Mouse (Mus musculus) heart, embryonic 15.5 days (tissue): Measurements from ENCODE around the gene Cyp4f39. TPM values are rescaled to one million over a fixed set of nuclear protein-coding genes. Genes with fewer than 3 reads are reported as not detected.
"Not testable (repeated sequence)": the region's sequence is repeated elsewhere in the genome, so short reads cannot be mapped to it uniquely, and the experiment has no call there.

ENCODE experiments used
- ATAC-seq: fragments of 200-750 bp; cut with Nextera tagmentation; replicated peaks from 2 replicates; pipeline ENCODE4 v1.8.0; 2017; ENCODE audit warnings: low read depth, moderate TSS enrichment; ENCODE audit not compliant: insufficient number of reproducible peaks, insufficient read depth, low FRiP score
- H3K27ac ChIP-seq: fragments of 300-500 bp; sonication (generic); 2 replicates; pipeline ENCODE4 v1.5.1; 2015; ENCODE audit warnings: mild to moderate bottlenecking, inconsistent platforms
- H3K27me3 ChIP-seq: fragments of 300-500 bp; sonication (generic); 2 replicates; pipeline ENCODE4 v1.6.1; 2015; ENCODE audit warnings: inconsistent platforms
- H3K36me3 ChIP-seq: fragments of 300-500 bp; sonication (generic); 2 replicates; pipeline ENCODE4 v1.6.1; 2015; ENCODE audit warnings: mild to moderate bottlenecking, inconsistent platforms
- H3K4me1 ChIP-seq: fragments of 300-500 bp; sonication (generic); replicated peaks from 2 replicates; pipeline ENCODE4 v1.6.1; 2015; ENCODE audit warnings: inconsistent platforms
- H3K4me2 ChIP-seq: fragments of 300-500 bp; sonication (generic); 2 replicates; pipeline ENCODE4 v1.6.1; 2015; ENCODE audit warnings: inconsistent platforms, mild to moderate bottlenecking, moderate library complexity
- H3K4me3 ChIP-seq: fragments of 300-500 bp; sonication (generic); 2 replicates; pipeline ENCODE4 v1.5.1; 2015; ENCODE audit warnings: mild to moderate bottlenecking, inconsistent platforms
- H3K9ac ChIP-seq: fragments of 300-500 bp; sonication (generic); 2 replicates; pipeline ENCODE4 v1.6.1; 2015; ENCODE audit warnings: mild to moderate bottlenecking, inconsistent platforms
- H3K9me3 ChIP-seq: fragments of 300-500 bp; sonication (generic); replicated peaks from 2 replicates; pipeline ENCODE4 v1.6.1; 2016; ENCODE audit warnings: inconsistent platforms
- WGBS: fragments of 180-500 bp; shearing (Covaris S2); methylation state at CpG from one replicate; pipeline ENCODE4 v1.1.7; 2015; ENCODE audit warnings: mixed read lengths; 5-methylcytosine and 5-hydroxymethylcytosine counted together
- polyA plus RNA-seq: library from polyadenylated mRNA; unstranded; fragments of >200 nt; fragmentation: Nextera tagmentation; extraction: Ambion mirVana; gene quantifications from 2 replicates; pipeline ENCODE4 v1.2.1, GENCODE M21; 2015

Cyp4f39 gene
- polyA plus RNA-seq, 1 experiment from 2014 or later = 0.58 TPM

DNA sequence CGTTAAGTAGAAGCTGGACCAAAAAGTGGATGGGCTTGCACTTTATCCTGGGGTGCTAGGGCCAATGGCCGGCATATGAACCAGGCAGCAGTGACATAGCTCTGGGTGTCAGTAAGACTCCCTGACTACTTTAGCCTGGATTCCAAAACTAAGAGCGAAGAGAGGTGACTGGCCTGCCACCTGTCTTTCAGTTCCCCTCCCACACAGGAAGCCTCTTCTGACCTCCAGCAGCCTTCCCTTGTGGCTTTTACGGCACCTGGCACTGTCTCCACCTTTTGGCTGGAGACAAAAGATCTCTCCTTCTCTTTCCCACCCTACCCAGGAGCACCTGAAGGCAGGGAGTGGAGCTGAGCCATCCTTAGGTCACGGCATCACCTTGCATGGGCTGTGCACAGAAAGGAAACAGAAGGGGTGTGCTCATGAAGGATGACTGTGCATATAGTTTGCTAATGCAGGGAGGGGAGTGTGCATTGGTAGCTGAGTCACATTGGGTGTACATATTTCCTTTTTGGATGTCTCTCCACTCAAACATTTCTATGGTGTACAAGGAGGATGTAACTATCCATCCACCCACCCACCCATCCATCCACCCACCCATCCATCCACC, 22.5 kb downstream of the Cyp4f39 start:
- H3K4me1 ChIP-seq = no peaks in the 10 kb centered on the region
- no peak for ATAC-seq
- 62% methylated on average over 5 of the region's 5 CpGs for WGBS

DNA sequence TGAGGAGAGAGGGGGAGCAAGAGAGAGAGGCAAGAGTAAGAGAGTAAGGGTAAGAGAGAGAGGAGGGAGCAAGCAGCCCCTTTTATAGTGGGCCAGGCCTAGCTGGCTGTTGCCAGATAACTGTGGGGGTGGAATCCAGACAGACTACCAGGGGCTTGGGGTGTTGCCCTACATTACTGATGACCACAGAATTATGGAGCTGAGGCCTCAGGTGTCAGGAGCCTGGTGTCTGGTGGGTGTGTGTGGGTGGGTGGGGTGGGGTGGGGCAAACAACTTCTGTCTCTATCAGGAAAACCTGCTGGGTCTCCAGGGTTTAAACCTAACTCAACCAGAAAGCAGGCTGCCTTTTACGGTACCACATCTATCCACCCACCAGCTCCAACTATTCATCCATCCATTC, 24.7 kb downstream of the Cyp4f39 start:
- H3K4me1 ChIP-seq = no peaks in the 10 kb centered on the region
- no peak overlapping the region for H3K9ac ChIP-seq
- no peak overlapping the region for H3K4me2 ChIP-seq
- H3K4me3 ChIP-seq = no peak overlapping the region
- no peaks in the 10 kb centered on the region for H3K9me3 ChIP-seq
- H3K27me3 ChIP-seq = peaks cover 26% of the 10 kb centered on the region
- ATAC-seq = no peak
- H3K27ac ChIP-seq = no peak overlapping the region
- 100% methylated on average over 1 of the region's 1 CpGs for WGBS
- H3K36me3 ChIP-seq = no peaks in the 10 kb centered on the region

More for the DNA sequence above, 22.5 kb downstream of the Cyp4f39 start:
- Histone ChIP-seq H3K9ac (no peak overlapping the region), H3K4me3 (no peak overlapping the region), H3K36me3 (no peaks in the 10 kb centered on the region), H3K4me2 (no peak overlapping the region), H3K27me3 (peaks cover 6% of the 10 kb centered on the region), H3K9me3 (no peaks in the 10 kb centered on the region), H3K27ac (no peak overlapping the region)

DNA sequence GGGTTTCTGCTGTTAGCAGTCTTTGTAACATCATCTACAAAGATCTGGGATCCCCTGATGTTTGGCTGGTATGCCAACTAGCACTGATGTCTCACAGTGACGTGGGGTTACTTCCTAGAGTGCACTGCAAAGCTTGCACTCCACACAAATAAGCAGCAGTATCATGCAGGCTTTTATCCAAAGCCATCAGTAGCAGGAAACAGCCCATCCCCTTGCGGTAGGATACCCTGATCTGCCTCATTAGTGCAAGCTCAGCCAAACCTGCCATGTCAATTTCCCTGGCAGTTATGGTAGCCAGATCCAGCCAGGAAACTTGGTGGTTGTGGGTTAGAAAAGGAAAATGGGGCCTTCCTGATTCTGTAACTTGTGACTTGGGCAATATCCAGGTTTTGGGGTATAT, 26.2 kb downstream of the Cyp4f39 start:
- Histone ChIP-seq H3K9me3 (no peaks in the 10 kb centered on the region), H3K4me1 (peaks cover 4% of the 10 kb centered on the region), H3K27me3 (peaks cover 28% of the 10 kb centered on the region), H3K9ac (no peak overlapping the region), H3K4me3 (no peak overlapping the region), H3K27ac (no peak overlapping the region), H3K4me2 (no peak overlapping the region), H3K36me3 (no peaks in the 10 kb centered on the region)
- 60% methylated on average over 2 of the region's 2 CpGs for WGBS
- no peak for ATAC-seq

GRCm38 (mm10) chr17:32479554-32480506, 27.3 kb downstream of the Cyp4f39 start:
- no peak overlapping the region for H3K9ac ChIP-seq
- H3K4me1 ChIP-seq = peaks cover 4% of the 10 kb centered on the region
- no peak overlapping the region for H3K27ac ChIP-seq
- no peaks in the 10 kb centered on the region for H3K9me3 ChIP-seq
- 0 out of 2 replicates have a peak, but pooled peaks have one; percentile 39 for ATAC-seq
- H3K4me3 ChIP-seq = no peak overlapping the region
- H3K27me3 ChIP-seq = peaks cover 28% of the 10 kb centered on the region
- H3K36me3 ChIP-seq = no peaks in the 10 kb centered on the region
- no peak overlapping the region for H3K4me2 ChIP-seq
- 9% methylated on average over 8 of the region's 8 CpGs for WGBS

- Histone ChIP-seq H3K4me3 (no peak overlapping the region), H3K9ac (no peak overlapping the region), H3K4me2 (no peak overlapping the region), H3K9me3 (no peaks in the 10 kb centered on the region), H3K27me3 (peaks cover 29% of the 10 kb centered on the region), H3K27ac (no peak overlapping the region), H3K4me1 (peaks cover 4% of the 10 kb centered on the region), H3K36me3 (no peaks in the 10 kb centered on the region)
- 69% methylated on average over 14 of the region's 14 CpGs for WGBS
- ATAC-seq = no peak
These were observed 29.2 kb downstream of the Cyp4f39 start for GRCm38 (mm10) chr17:32481766-32482165.

DNA sequence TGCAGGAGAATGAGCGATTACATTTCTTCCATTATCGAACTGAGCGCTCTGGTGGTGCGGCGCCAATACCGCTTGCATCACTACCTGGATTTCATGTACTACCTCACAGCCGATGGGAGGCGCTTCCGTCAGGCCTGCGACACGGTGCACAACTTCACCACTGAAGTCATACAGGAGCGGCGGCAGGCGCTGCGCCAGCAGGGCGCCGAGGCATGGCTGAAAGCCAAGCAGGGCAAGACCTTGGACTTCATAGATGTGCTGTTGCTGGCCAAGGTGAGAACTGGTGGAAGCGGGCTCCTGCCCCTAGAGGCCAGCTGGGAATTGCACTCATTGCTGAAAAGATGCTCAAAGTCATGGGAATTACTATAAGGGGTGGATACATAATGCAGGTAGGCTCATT, 30.7 kb downstream of the Cyp4f39 start:
- Histone ChIP-seq H3K36me3 (no peaks in the 10 kb centered on the region), H3K27ac (no peak overlapping the region), H3K4me1 (peaks cover 4% of the 10 kb centered on the region), H3K9me3 (no peaks in the 10 kb centered on the region), H3K9ac (no peak overlapping the region), H3K4me2 (peak overlapping the region; percentile 49), H3K4me3 (peak overlapping the region; percentile 21; the same call in 1 of the 2 replicates), H3K27me3 (peaks cover 28% of the 10 kb centered on the region)
- peak; percentile 77 for ATAC-seq
- WGBS = 14% methylated on average over 18 of the region's 18 CpGs

DNA sequence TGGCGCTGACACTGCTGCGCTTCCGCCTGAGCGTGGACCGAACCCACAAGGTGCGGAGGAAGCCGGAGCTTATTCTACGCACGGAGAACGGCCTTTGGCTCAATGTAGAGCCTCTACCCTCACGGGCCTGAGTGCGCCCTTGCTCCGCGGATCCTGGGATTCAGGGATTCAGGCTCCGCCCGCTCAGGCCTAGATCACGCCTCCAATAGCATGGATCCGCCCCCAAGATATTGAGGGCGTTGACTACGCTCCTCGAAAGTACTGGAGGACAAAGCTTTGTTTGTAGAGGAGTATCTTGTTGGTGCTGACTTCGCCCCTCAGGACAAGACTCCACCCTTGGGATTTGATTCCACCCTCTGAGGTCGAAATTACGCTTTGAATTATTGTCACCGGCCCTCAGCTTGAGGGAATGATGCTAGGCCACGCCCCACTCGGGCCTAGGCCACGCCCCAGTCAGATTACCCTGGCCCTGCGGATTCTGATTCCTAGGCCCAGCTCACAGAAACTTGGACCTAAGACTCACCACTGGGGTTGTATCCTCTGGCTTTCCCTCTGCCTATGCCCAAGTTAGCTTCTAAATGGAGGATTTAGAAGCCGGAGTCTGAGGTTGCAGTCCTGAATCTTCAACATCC, 39.9 kb downstream of the Cyp4f39 start:
- Histone ChIP-seq H3K4me3 (peak overlapping the region; percentile 42), H3K4me1 (peaks cover 7% of the 10 kb centered on the region), H3K9ac (peak overlapping the region; percentile 16; the same call in 1 of the 2 replicates), H3K9me3 (no peaks in the 10 kb centered on the region), H3K4me2 (peak overlapping the region; percentile 68), H3K36me3 (no peaks in the 10 kb centered on the region), H3K27me3 (peaks cover 9% of the 10 kb centered on the region), H3K27ac (no peak overlapping the region)
- WGBS = 10% methylated on average over 30 of the region's 30 CpGs
- ATAC-seq = peak; percentile 41; the same call in 1 of the 2 replicates

DNA sequence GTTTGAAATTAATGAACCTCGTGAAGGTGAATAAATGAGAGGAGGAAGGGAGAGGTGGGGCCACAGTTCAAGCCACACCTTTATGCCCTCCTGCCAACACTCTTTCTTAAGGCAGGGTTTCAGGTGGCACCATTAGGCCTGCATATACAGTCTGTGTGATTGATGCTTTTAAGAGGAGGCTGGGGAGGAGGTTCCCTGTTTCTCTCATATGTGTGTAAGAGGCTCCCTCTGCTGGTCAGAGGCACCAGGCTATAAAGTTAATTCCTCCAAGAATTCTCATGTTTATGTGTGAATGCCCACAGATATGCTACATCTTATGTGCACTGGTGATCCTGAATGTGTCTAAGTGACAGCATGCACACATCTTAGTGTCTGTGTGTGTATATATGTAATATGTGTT, 42.1 kb downstream of the Cyp4f39 start:
- Histone ChIP-seq H3K4me1 (peaks cover 7% of the 10 kb centered on the region), H3K9ac (no peak overlapping the region), H3K27ac (no peak overlapping the region), H3K36me3 (no peaks in the 10 kb centered on the region), H3K4me2 (no peak overlapping the region), H3K9me3 (no peaks in the 10 kb centered on the region), H3K27me3 (peaks cover 9% of the 10 kb centered on the region), H3K4me3 (no peak overlapping the region)
- ATAC-seq = 0 out of 2 replicates have a peak, but pooled peaks have one; percentile 25
- WGBS = 61% methylated on average over 1 of the region's 1 CpGs

DNA sequence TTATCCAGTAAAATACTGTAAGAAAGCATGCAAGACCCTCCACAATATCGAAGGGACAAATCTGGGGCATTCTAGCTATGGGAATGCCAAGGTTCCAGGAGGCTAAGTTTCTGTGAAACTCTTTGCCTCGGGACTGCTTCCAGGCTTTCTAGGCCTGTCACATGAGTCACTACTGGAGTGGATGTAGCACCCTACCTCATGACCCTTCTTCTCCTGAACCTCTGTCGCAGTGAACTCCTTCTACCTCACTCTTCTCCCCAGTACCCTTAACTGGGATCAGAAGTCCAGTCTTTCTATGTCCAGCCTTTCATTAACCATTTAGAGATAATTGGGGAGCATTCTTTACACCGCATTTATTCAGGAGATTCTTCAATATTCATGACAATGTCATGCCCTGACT, 48.0 kb downstream of the Cyp4f39 start:
- not testable (repeated sequence) for H3K4me3 ChIP-seq, H3K27me3 ChIP-seq, H3K4me2 ChIP-seq, ATAC-seq, H3K9ac ChIP-seq, H3K36me3 ChIP-seq, H3K9me3 ChIP-seq, H3K4me1 ChIP-seq, H3K27ac ChIP-seq
- WGBS = 84% methylated on average over 4 of the region's 4 CpGs

GRCm38 (mm10) chr17:32501051-32501450, 48.5 kb downstream of the Cyp4f39 start:
- no peak overlapping the region for H3K4me3 ChIP-seq

DNA sequence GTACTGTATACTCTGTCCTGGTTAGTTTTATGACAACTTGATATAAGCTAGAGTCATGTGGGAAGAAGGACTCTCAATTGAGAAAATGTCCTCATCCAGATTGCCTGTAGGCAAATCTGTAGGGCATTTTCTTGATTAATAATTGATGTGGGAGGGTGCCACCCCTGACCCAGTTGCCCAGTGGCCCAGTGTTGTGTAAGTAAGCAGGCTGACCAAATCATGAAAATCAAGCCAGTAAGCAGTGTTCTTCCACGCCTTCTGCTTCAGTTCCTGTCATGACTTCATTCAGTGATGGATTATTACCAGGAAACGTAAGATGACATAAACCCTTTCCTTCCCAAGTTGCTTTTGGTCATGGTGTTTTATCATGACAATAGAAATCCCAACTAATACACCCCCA, 50.6 kb downstream of the Cyp4f39 start:
- Histone ChIP-seq H3K9ac (no peak overlapping the region), H3K4me1 (peaks cover 24% of the 10 kb centered on the region), H3K9me3 (no peaks in the 10 kb centered on the region), H3K27me3 (no peaks in the 10 kb centered on the region), H3K4me3 (no peak overlapping the region), H3K4me2 (no peak overlapping the region), H3K27ac (no peak overlapping the region), H3K36me3 (no peaks in the 10 kb centered on the region)
- whole genome bisulfite sequencing = 61% methylated on average over 2 of the region's 2 CpGs
- no peak for ATAC-seq

More at GRCm38 (mm10) chr17:32501051-32501450, 48.5 kb downstream of the Cyp4f39 start:
- ATAC-seq = no peak
- H3K9ac ChIP-seq = no peak overlapping the region
- 53% methylated on average over 3 of the region's 3 CpGs for WGBS
- no peak overlapping the region for H3K27ac ChIP-seq
- H3K4me1 ChIP-seq = peaks cover 14% of the 10 kb centered on the region
- H3K36me3 ChIP-seq = no peaks in the 10 kb centered on the region
- no peak overlapping the region for H3K4me2 ChIP-seq
- no peaks in the 10 kb centered on the region for H3K9me3 ChIP-seq
- no peaks in the 10 kb centered on the region for H3K27me3 ChIP-seq
